Mouse (Mus musculus) thymus, adult 18-20 months (tissue): ENCODE measurements around the gene Apol9b.

Experiments
- DNase-seq, 2 experiments: peaks; one replicate each; pipeline ENCODE4 v3.0.0; 2022; ENCODE audit warnings: mixed read lengths in 2 of 2

Gene Apol9b

DNA sequence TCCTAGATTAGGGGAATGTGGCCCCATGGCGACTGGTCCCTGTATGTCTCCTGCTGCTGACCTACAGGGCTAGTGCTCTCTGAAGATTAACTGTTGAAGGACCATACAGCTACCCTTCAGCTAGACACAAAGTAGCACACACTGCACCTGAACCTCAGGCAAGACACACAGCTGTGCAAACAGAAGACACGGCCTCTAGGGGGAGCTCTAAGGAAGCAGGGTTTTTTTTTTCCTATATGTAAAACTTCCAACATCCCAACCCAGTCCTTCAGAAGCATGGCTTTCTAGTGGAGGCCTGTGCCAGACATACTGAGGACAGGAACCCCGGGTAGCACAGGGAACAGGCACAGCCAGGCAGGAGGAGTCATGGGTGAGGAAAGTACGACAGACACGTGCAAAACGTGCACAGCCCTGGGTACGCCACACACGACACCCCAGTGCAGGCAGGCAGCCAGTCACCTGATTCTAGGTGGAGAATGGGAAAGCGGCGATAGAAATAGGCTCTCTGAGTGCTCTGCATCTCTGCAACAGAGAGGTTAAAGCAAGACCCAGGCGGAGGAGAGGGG lies 53.7 kb downstream of the Apol9b start:
- DNase-seq: no peak

DNA sequence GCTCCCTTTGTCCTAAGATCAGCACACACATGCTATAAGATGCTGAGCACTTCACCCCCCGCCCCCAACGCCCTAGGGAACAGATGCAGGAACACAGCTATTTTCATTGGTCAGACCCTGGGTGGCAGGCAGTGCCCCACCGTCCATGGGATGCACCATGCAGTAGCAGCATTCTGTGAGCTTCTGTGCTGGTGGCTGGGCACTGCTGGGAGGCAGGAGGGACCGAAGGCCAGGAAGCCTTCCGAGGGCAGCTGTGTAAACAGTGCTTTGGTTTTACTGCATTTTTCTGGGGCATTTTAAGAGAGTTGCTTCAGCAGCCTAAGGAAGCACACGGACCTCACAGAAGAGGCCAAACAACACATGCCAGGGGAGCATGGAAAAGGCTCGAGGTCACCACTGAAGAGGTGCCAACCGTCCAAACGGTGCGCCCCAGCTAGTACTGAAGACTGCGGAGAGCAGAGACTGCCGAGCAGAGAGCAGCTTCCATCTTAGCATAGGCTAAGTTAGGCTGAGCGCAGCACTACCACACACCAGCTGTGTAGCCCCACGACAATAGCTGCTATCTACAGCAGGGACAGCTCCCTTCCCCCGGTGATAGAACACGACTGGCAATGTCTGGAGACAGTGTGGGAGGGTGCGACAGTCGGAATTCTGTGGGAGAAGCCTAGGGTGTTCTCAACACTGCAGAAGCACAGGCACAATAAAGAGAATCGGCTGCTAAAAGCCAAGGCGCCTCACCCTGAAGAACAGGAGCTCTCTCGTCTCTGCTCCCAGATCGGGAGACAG lies 55.4 kb downstream of the Apol9b start:
- DNase-seq: no peak

DNA sequence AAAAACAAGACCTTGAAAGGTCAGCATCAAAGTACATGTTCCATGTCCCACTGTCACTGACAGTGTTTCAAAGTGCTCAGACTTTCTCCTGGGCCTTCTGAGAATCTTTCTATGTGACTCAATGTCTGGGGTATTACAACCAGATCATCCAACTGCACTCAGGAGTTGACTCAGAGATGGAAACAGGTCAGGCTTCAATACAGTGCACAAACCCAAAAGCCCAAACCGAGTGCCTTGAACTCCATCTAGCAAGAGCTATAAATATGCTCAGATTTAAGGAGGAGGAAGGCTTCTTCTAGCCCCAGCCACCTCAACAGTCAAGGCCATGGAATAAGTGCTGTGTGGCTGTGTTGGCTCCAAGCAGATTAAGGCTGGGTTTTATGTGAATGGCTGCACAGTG lies 57.0 kb downstream of the Apol9b start:
- no peak for DNase-seq
